Mouse (Mus musculus) midbrain, embryonic 14.5 days (tissue): ENCODE data around the gene Actr8. TPM values are rescaled to one million over a fixed set of nuclear protein-coding genes. Genes with fewer than 3 reads are reported as not detected.

Experiments
- ATAC-seq: fragments of 200-750 bp; cut with Nextera tagmentation; 2 replicates; pipeline ENCODE4 v1.8.0; 2017; ENCODE audit warnings: moderate number of reproducible peaks, moderate library complexity; ENCODE audit not compliant: low FRiP score, low TSS enrichment
- DNase-seq: peaks from one replicate; pipeline ENCODE4 v3.0.0-alpha.2; 2015
- H3K27ac ChIP-seq: fragments of 300-500 bp; sonication (generic); replicated peaks from 2 replicates; pipeline ENCODE4 v1.5.1; 2014; ENCODE audit warnings: mild to moderate bottlenecking, low read depth, low read length, moderate library complexity
- H3K27me3 ChIP-seq: fragments of 300-500 bp; sonication (generic); 2 replicates; pipeline ENCODE4 v1.6.1; 2014; ENCODE audit warnings: low read length, control low read depth, mixed read lengths; ENCODE audit not compliant: control insufficient read depth, insufficient read depth
- H3K36me3 ChIP-seq: fragments of 300-500 bp; sonication (generic); 2 replicates; pipeline ENCODE4 v1.6.1; 2014; ENCODE audit warnings: low read length, control low read depth; ENCODE audit not compliant: control insufficient read depth, insufficient read depth
- H3K4me1 ChIP-seq: fragments of 300-500 bp; sonication (generic); 2 replicates; pipeline ENCODE4 v1.6.1; 2014; ENCODE audit warnings: mild to moderate bottlenecking, antibody characterized with exemption, low read length, control low read depth; ENCODE audit not compliant: control insufficient read depth, insufficient read depth
- H3K4me2 ChIP-seq: fragments of 300-500 bp; sonication (generic); 2 replicates; pipeline ENCODE4 v1.6.1; 2014; ENCODE audit warnings: mild to moderate bottlenecking, low read length, moderate library complexity
- H3K4me3 ChIP-seq: fragments of 300-500 bp; sonication (generic); replicated peaks from 2 replicates; pipeline ENCODE4 v1.5.1; 2014; ENCODE audit warnings: low read depth, low read length
- H3K9ac ChIP-seq: fragments of 300-500 bp; sonication (generic); replicated peaks from 2 replicates; pipeline ENCODE4 v1.6.1; 2014; ENCODE audit warnings: mild to moderate bottlenecking, low read length, moderate library complexity
- H3K9me3 ChIP-seq: fragments of 300-500 bp; sonication (generic); 2 replicates; pipeline ENCODE4 v1.6.1; 2016; ENCODE audit warnings: low read length, control low read depth, mixed read lengths; ENCODE audit not compliant: control insufficient read depth
- WGBS: fragments of 180-500 bp; shearing (Covaris S2); extraction: QIAGEN DNeasy Blood & Tissue Kit; methylation state at CpG from one replicate; pipeline ENCODE4 v1.1.7; 2014; 5-methylcytosine and 5-hydroxymethylcytosine counted together
- polyA plus RNA-seq: library from polyadenylated mRNA; unstranded; fragments of >200 nt; fragmentation: Nextera tagmentation; extraction: Ambion mirVana; gene quantifications from 2 replicates; pipeline ENCODE4 v1.2.1, GENCODE M21; 2014

Gene Actr8
- polyA plus RNA-seq, 1 experiment from 2014 or later, result 63.8 TPM

- no peak for ATAC-seq
- H3K4me2 ChIP-seq, result no peak overlapping the region
- 86% methylated on average over 4 of the region's 4 CpGs for WGBS
- H3K27ac ChIP-seq, result no peak overlapping the region
- no peaks in the 10 kb centered on the region for H3K9me3 ChIP-seq
- no peak for DNase-seq
- no peaks in the 10 kb centered on the region for H3K36me3 ChIP-seq
- H3K4me1 ChIP-seq, result no peaks in the 10 kb centered on the region
- H3K9ac ChIP-seq, result no peak overlapping the region
- H3K4me3 ChIP-seq, result no peak overlapping the region
- H3K27me3 ChIP-seq, result no peaks in the 10 kb centered on the region
Measured at GRCm38 (mm10) chr14:29950805-29951204, 27.3 kb upstream of the Actr8 start.

- Histone ChIP-seq H3K36me3 (no peaks in the 10 kb centered on the region), H3K4me3 (no peak overlapping the region), H3K4me2 (no peak overlapping the region), H3K9ac (no peak overlapping the region), H3K9me3 (no peaks in the 10 kb centered on the region), H3K27me3 (no peaks in the 10 kb centered on the region), H3K4me1 (no peaks in the 10 kb centered on the region), H3K27ac (no peak overlapping the region)
- no peak for DNase-seq
- no peak for ATAC-seq
Measured at GRCm38 (mm10) chr14:29957393-29957792, 20.7 kb upstream of the Actr8 start.

DNA sequence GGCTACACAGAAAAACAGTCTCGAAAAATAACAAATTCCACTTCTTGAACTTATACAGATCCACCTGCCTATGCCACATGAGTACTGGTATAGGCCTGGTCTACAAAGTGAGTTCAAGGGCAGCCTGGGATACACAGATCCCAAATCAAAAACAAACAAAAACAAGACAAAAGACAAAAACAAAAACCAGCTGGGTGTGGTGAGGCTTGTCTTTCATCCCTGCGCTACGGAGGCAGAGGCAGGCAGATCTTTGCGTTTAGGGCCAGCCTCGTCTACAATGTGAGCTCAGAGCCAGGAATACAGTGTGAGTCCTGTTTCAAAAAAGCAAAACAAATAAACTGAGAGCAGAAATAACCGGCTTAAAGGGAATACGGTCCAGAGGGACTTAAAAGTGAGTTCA lies 10.5 kb upstream of the Actr8 start:
- Histone ChIP-seq H3K9me3 (no peaks in the 10 kb centered on the region), H3K4me3 (peak overlapping the region; percentile 93), H3K36me3 (peaks cover 27% of the 10 kb centered on the region), H3K27ac (peak overlapping the region; percentile 78), H3K4me1 (peaks cover 14% of the 10 kb centered on the region), H3K9ac (peak overlapping the region; percentile 46; the same call in 1 of the 2 replicates), H3K27me3 (no peaks in the 10 kb centered on the region), H3K4me2 (peak overlapping the region; percentile 62)
- no peak for DNase-seq
- WGBS, result 66% methylated on average over 7 of the region's 7 CpGs
- no peak for ATAC-seq

DNA sequence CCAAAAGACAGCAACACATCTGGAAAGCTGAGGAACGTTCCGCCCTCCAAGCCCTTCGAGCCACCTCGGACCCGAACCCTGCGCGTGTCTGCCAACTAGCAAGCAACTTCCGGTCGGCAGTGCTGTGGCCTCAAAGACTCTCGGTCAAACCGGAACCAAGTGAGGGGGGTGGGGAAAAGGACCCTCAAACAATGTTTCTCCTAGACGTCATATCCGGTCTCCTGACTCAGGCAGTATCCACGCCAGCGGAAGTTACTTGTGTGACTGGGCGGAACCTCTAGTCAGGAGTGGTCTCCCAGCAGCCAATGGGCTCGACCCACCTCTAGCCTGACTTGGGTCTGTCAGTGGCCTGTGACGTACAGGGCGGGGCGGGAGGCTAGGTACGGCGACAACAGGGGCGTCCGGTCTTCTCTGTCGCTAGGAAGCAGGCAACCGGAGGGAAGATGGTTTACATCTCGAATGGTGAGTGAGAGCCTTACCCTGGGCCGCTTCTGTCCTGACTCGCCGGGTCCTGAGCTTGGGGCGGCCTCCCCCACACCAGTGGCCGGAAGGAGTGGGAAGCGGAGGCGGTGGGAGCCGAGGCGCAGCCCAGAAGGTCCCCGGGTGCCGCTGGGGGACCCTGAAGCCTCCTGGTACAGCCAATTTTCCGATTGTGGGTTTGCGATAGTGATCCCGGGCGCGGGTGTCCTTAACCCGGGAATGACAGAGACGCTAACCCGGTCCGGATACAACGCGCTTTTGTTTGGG lies 9.9 kb upstream of the Actr8 start, which contains the start of gene Selenok:
TSS of gene Selenok (plus strand) at position 234 of the 747 bp plus-strand sequence.
- Histone ChIP-seq H3K4me3 (peak within 1 kb of the TSS; percentile 93), H3K9ac (peak within 1 kb of the TSS; percentile 95), H3K4me2 (peak within 1 kb of the TSS; percentile 81), H3K4me1 (peaks cover 14% of the 10 kb centered on the region), H3K36me3 (peaks cover 33% of the 10 kb centered on the region), H3K27ac (peak within 1 kb of the TSS; percentile 87), H3K9me3 (no peaks in the 10 kb centered on the region), H3K27me3 (no peaks in the 10 kb centered on the region)
- DNase-seq, result peak; percentile 100
- under 1% methylated on average over 49 of the region's 49 CpGs for WGBS
- peak; percentile 100 for ATAC-seq

- H3K27ac ChIP-seq, result no peak overlapping the region
- H3K9me3 ChIP-seq, result no peaks in the 10 kb centered on the region
- WGBS, result 94% methylated on average over 7 of the region's 7 CpGs
- H3K4me1 ChIP-seq, result peaks cover 14% of the 10 kb centered on the region
- no peak overlapping the region for H3K4me3 ChIP-seq
- no peaks in the 10 kb centered on the region for H3K27me3 ChIP-seq
- no peak for ATAC-seq
- no peak overlapping the region for H3K9ac ChIP-seq
- no peak for DNase-seq
- H3K36me3 ChIP-seq, result peaks cover 62% of the 10 kb centered on the region
- no peak overlapping the region for H3K4me2 ChIP-seq
Measured at GRCm38 (mm10) chr14:29971446-29971845, 6.7 kb upstream of the Actr8 start.

DNA sequence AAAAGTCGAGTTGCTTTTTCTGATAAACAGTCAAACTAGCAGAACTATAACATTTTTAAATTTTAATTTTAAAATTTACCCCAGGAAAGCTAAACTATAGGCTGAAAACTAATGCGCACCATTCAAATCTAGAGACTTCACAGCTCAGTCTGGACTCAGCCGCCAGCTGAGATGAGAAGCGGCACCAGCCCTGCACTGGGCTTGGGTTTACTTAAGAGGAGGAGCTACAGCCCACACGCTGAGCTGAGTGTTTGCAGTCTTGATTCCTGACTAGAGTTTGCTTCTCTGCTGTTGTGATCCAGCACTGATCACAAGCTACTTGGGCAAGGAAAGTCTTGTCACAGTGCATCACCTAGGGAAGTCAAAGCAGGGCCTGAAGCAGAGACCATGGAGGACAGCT lies 6.1 kb upstream of the Actr8 start:
- H3K27me3 ChIP-seq, result no peaks in the 10 kb centered on the region
- no peak overlapping the region for H3K9ac ChIP-seq
- no peak overlapping the region for H3K4me3 ChIP-seq
- peaks cover 65% of the 10 kb centered on the region for H3K36me3 ChIP-seq
- no peaks in the 10 kb centered on the region for H3K9me3 ChIP-seq
- ATAC-seq (no peak), DNase-seq (no peak)
- no peak overlapping the region for H3K27ac ChIP-seq
- H3K4me2 ChIP-seq, result no peak overlapping the region
- WGBS, result 87% methylated on average over 5 of the region's 5 CpGs
- peaks cover 14% of the 10 kb centered on the region for H3K4me1 ChIP-seq

- no peak for DNase-seq
- H3K4me1 ChIP-seq, result 0 out of 2 replicates have a peak, but pooled peaks cover 3% of the 10 kb centered on the region
- no peak overlapping the region for H3K9ac ChIP-seq
- H3K36me3 ChIP-seq, result peaks cover 64% of the 10 kb centered on the region
- 96% methylated on average over 6 of the region's 6 CpGs for WGBS
- no peaks in the 10 kb centered on the region for H3K9me3 ChIP-seq
- H3K27me3 ChIP-seq, result no peaks in the 10 kb centered on the region
- H3K4me3 ChIP-seq, result no peak overlapping the region
- ATAC-seq, result no peak
- H3K4me2 ChIP-seq, result no peak overlapping the region
- H3K27ac ChIP-seq, result no peak overlapping the region
Measured at GRCm38 (mm10) chr14:29976927-29977326, 1.2 kb upstream of the Actr8 start.

DNA sequence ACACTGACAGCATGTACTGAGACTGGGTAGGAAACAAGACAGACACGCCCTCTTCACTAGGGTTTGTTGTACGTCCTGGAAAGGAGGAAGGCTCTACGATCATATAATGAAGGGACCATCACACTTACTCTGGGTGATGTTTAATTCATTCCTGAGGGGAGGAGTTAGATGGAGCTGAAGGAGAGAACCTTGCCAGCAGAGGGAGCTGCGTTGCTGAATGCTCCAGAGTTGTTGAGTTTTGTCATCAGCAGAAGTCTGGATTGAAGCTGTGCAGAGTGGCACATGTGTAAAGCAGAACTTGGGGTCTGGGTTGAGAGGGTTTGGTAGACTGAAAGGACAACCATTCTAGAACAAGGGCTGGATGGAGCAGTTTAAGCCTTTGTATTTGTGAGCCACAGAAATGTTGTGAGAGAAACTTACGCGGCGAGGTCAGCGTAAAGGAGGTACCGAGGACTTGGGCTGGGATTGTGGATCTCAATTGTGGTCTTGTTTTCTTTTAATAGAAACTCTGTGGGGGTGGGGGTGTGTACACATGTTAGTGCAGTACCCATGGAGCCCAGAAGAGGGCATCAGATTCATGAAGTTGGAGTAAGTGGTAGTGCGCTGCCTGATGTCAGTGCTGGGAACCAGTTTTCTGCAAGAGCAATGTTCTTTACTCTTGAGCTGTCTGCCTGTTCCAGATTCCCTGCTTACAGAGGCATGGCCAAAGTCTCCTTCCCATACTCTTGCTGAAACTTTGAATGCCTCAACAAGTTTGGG lies 2.5 kb downstream of the Actr8 start:
- 0 out of 2 replicates have a peak, but pooled peaks cover 3% of the 10 kb centered on the region for H3K4me1 ChIP-seq
- ATAC-seq, result no peak
- WGBS, result 97% methylated on average over 10 of the region's 10 CpGs
- H3K36me3 ChIP-seq, result peaks cover 66% of the 10 kb centered on the region
- no peaks in the 10 kb centered on the region for H3K9me3 ChIP-seq
- DNase-seq, result peak; percentile 19
- no peak overlapping the region for H3K4me2 ChIP-seq
- no peak overlapping the region for H3K9ac ChIP-seq
- no peaks in the 10 kb centered on the region for H3K27me3 ChIP-seq
- no peak overlapping the region for H3K4me3 ChIP-seq
- H3K27ac ChIP-seq, result no peak overlapping the region
